Mouse (Mus musculus): ENCODE measurements around the gene Clip1. TPM values are rescaled to one million over a fixed set of nuclear protein-coding genes. Genes with fewer than 3 reads are reported as not detected.

The Clip1 gene
- total and polyA plus RNA-seq, 2 experiments from 2014 or later, result 73.1 to 77.5 TPM

DNA sequence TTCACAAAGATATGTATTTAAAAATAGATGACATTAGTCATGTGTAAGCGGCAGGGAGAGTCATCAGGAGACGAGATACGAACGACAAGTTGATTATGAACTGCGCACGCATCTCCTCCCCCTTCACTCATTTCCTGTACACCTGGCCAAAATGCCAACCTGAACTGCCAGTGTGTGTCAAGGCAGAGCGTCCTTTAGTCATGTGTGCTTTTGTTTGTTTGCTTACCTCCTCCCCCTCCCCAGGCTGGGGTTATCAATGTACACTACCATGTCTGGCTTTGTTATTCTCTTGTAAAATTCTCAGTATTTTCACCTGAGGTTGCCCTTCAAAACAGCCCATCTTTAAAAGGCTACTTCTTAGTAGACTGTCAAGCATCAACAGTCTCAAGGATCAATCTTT, 75.0 kb downstream of the Clip1 start:
- DNase-seq (ENCODE audit: low spot score), result no peak
- Histone ChIP-seq H3K9ac (replicated peaks; ENCODE audit: low read length, poor library complexity, severe bottlenecking) (no peak overlapping the region), H3K9me3 (ENCODE audit: low read length) (no peaks in the 10 kb centered on the region), H3K36me3 (ENCODE audit: insufficient read depth, low read length) (peaks cover 51% of the 10 kb centered on the region), H3K27me3 (ENCODE audit: insufficient read depth, low read length) (no peaks in the 10 kb centered on the region), H3K4me3 (ENCODE audit: low read depth, low read length) (no peak overlapping the region), H3K4me1 (ENCODE audit: insufficient read depth, low read length) (no peaks in the 10 kb centered on the region), H3K4me2 (ENCODE audit: low read depth, low read length, poor library complexity, severe bottlenecking) (no peak overlapping the region), H3K27ac (ENCODE audit: low read depth, low read length) (no peak overlapping the region)
- 92% methylated on average over 7 of the region's 7 CpGs for WGBS
- no peak for TF ChIP-seq CTCF (IDR thresholded peaks at IDR 0.05)
- no peak for ATAC-seq (ENCODE audit: low FRiP score)

DNA sequence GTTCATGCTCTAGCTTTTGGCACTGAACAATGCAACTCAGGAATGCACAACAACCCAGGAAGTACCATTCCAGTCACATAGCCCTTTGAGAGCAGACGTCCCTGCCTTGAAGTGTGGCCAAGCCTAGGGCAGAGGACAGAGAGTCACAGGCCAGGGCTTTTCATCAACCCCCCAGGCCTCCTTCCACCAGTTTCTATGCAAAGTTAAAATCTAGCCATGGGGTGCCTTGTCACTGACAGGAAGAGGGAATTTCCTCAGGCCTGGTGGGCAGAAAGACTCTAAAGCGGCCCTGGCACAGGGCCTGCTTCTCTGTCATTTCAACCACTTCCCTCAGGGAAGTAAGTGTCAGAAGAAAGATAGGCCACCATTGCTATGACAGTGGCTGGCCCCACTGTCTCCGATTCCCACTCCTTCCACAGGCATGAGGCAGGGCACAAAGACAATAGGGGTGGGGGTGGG, 77.2 kb downstream of the Clip1 start:
- no peaks in the 10 kb centered on the region for H3K27me3 ChIP-seq (ENCODE audit: insufficient read depth, low read length)
- H3K9me3 ChIP-seq (ENCODE audit: low read length), result no peaks in the 10 kb centered on the region
- H3K27ac ChIP-seq (ENCODE audit: low read depth, low read length), result no peak overlapping the region
- no peak overlapping the region for H3K4me3 ChIP-seq (ENCODE audit: low read depth, low read length)
- 54% methylated on average over 3 of the region's 3 CpGs for WGBS
- no peak for ATAC-seq (ENCODE audit: low FRiP score)
- H3K9ac ChIP-seq (replicated peaks; ENCODE audit: low read length, poor library complexity, severe bottlenecking), result no peak overlapping the region
- peak; percentile 73 for DNase-seq (ENCODE audit: low spot score)
- no peak overlapping the region for H3K4me2 ChIP-seq (ENCODE audit: low read depth, low read length, poor library complexity, severe bottlenecking)
- no peak for TF ChIP-seq CTCF (IDR thresholded peaks at IDR 0.05)
- peaks cover 37% of the 10 kb centered on the region for H3K36me3 ChIP-seq (ENCODE audit: insufficient read depth, low read length)
- H3K4me1 ChIP-seq (ENCODE audit: insufficient read depth, low read length), result no peaks in the 10 kb centered on the region

GRCm38 (mm10) chr5:123603496-123603895, 80.9 kb downstream of the Clip1 start:
- H3K36me3 ChIP-seq (ENCODE audit: insufficient read depth, low read length), result peaks cover 37% of the 10 kb centered on the region
- peak; percentile 72 for DNase-seq (ENCODE audit: low spot score)

DNA sequence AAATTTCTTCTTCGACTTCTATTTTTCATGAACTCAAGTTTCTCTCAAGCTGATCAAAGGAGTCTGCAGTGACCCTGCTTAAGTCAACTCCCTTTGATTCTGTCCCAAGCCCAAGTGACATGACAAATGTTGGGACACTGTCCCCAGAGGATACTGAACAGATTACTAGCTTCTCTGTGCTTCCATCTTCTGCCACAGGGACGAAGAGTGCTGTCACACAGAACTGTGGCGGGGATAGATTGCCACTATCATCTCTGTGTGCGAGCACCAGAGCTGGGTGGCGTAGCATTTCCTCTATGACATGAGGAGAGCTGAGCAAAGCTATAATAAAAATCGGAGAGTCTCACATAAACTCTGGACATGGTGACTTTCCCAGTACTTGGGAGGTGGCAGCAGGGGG, 82.2 kb downstream of the Clip1 start:
- Histone ChIP-seq H3K36me3 (ENCODE audit: insufficient read depth, low read length) (peaks cover 24% of the 10 kb centered on the region), H3K9ac (replicated peaks; ENCODE audit: low read length, poor library complexity, severe bottlenecking) (no peak overlapping the region), H3K27ac (ENCODE audit: low read depth, low read length) (no peak overlapping the region), H3K27me3 (ENCODE audit: insufficient read depth, low read length) (no peaks in the 10 kb centered on the region), H3K4me2 (ENCODE audit: low read depth, low read length, poor library complexity, severe bottlenecking) (no peak overlapping the region), H3K4me1 (ENCODE audit: insufficient read depth, low read length) (no peaks in the 10 kb centered on the region), H3K4me3 (ENCODE audit: low read depth, low read length) (no peak overlapping the region), H3K9me3 (ENCODE audit: low read length) (no peaks in the 10 kb centered on the region)
- DNase-seq (ENCODE audit: low spot score) (peak; percentile 8), ATAC-seq (ENCODE audit: low FRiP score) (no peak)
- no peak for TF ChIP-seq CTCF (IDR thresholded peaks at IDR 0.05)
- 92% methylated on average over 6 of the region's 6 CpGs for WGBS

More at GRCm38 (mm10) chr5:123603496-123603895, 80.9 kb downstream of the Clip1 start:
- peak; percentile 27; the same call in 1 of the 2 replicates for ATAC-seq (ENCODE audit: low FRiP score)
- Histone ChIP-seq H3K4me2 (ENCODE audit: low read depth, low read length, poor library complexity, severe bottlenecking) (peak overlapping the region; percentile 16), H3K9me3 (ENCODE audit: low read length) (no peaks in the 10 kb centered on the region), H3K9ac (replicated peaks; ENCODE audit: low read length, poor library complexity, severe bottlenecking) (no peak overlapping the region; the same call in 1 of the 2 replicates), H3K4me3 (ENCODE audit: low read depth, low read length) (peak overlapping the region; percentile 9; the same call in 1 of the 2 replicates), H3K27me3 (ENCODE audit: insufficient read depth, low read length) (no peaks in the 10 kb centered on the region), H3K27ac (ENCODE audit: low read depth, low read length) (no peak overlapping the region), H3K4me1 (ENCODE audit: insufficient read depth, low read length) (no peaks in the 10 kb centered on the region)
- WGBS, result 26% methylated on average over 11 of the region's 11 CpGs
- no peak for TF ChIP-seq CTCF (IDR thresholded peaks at IDR 0.05)

GRCm38 (mm10) chr5:123599319-123599718, 85.1 kb downstream of the Clip1 start:
- DNase-seq (ENCODE audit: low spot score) (no peak), ATAC-seq (ENCODE audit: low FRiP score) (no peak)
- no peaks in the 10 kb centered on the region for H3K27me3 ChIP-seq (ENCODE audit: insufficient read depth, low read length)
- H3K9ac ChIP-seq (replicated peaks; ENCODE audit: low read length, poor library complexity, severe bottlenecking), result no peak overlapping the region
- H3K4me2 ChIP-seq (ENCODE audit: low read depth, low read length, poor library complexity, severe bottlenecking), result no peak overlapping the region
- no peaks in the 10 kb centered on the region for H3K9me3 ChIP-seq (ENCODE audit: low read length)
- H3K4me3 ChIP-seq (ENCODE audit: low read depth, low read length), result no peak overlapping the region
- WGBS, result 43% methylated on average over 6 of the region's 6 CpGs
- no peak for TF ChIP-seq CTCF (IDR thresholded peaks at IDR 0.05)
- H3K36me3 ChIP-seq (ENCODE audit: insufficient read depth, low read length), result peaks cover 25% of the 10 kb centered on the region
- H3K27ac ChIP-seq (ENCODE audit: low read depth, low read length), result no peak overlapping the region
- no peaks in the 10 kb centered on the region for H3K4me1 ChIP-seq (ENCODE audit: insufficient read depth, low read length)

DNA sequence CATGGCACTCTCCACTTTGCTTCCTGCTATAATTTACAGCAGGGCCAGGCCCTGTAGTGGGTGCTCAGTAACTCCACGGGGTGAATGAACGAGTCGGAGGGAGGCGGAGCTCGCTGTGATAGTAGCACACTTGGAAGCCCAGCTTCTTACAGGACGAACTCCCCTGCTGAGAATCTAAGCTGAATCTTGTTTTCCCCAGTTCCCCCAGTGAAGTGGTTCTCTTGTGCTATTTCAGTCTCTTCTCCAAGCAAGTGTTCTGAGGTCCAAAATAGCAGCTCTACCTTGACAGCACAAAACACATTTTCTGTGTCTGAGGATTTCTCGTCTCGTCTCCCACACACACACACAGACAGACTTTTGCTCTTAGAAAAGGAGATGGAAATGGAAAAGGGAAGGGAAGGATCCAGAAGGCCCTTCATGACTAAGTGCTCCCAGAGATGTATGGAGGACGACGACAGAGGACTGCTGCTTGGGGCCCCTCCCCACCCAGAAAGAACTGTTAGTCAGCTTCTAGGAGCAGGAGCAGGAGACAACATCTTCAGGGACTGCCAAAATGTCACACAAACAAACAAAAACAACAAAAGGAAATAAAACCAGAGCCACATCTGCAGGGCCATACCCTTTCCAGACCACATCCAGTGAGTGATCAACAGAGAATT, 90.7 kb downstream of the Clip1 start:
- no peaks in the 10 kb centered on the region for H3K27me3 ChIP-seq (ENCODE audit: insufficient read depth, low read length)
- no peak overlapping the region for H3K27ac ChIP-seq (ENCODE audit: low read depth, low read length)
- H3K9ac ChIP-seq (replicated peaks; ENCODE audit: low read length, poor library complexity, severe bottlenecking), result no peak overlapping the region
- peaks cover 27% of the 10 kb centered on the region for H3K36me3 ChIP-seq (ENCODE audit: insufficient read depth, low read length)
- H3K4me2 ChIP-seq (ENCODE audit: low read depth, low read length, poor library complexity, severe bottlenecking), result no peak overlapping the region
- WGBS, result 83% methylated on average over 10 of the region's 10 CpGs
- TF ChIP-seq CTCF (IDR thresholded peaks at IDR 0.05), result no peak
- no peak for ATAC-seq (ENCODE audit: low FRiP score)
- no peak for DNase-seq (ENCODE audit: low spot score)
- no peaks in the 10 kb centered on the region for H3K4me1 ChIP-seq (ENCODE audit: insufficient read depth, low read length)
- H3K9me3 ChIP-seq (ENCODE audit: low read length), result no peaks in the 10 kb centered on the region
- no peak overlapping the region for H3K4me3 ChIP-seq (ENCODE audit: low read depth, low read length)

Data from midbrain, postnatal 0 days (tissue).